Comparison of ENCODE assay signal across 27 mouse cellular contexts in the genomic region with DNA sequence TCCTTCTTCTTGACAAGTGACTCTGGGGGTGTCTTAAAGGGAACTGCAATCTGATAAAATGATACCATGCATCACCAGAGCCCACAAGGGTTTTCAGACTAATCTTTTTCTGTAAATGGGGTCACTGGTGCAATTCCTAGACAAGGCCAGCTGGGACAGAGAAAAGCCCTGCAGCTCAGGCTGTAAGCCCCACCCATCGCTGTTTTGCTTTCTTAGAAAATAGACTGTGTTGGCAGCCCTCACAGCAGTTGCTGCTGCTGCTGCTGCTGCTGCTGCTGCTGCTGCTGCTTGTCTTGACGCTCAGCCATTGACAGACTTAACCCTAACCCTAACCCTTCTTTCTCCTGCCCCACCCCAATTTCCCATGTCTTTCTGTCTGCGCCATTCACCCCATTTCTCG. TPM values are rescaled to one million over a fixed set of nuclear protein-coding genes. Genes with fewer than 3 reads are reported as not detected.
DNase-seq lines count a peak whose midpoint lies in the region; ATAC-seq and TF ChIP-seq lines count a peak whose summit lies in the region.
"Had no signal": no experiment of that assay in that cellular context is flagged by ENCODE, and none has a peak within 500 bp of the region (broad histone marks: within the 10 kb centered on the region; RNA-seq: fewer than 3 reads in every experiment).

No protein-coding gene starts in this region.

- H3K4me2 ChIP-seq in kidney, embryonic 15.5 days = no peak overlapping the region
- no peak overlapping the region for H3K4me2 ChIP-seq in lung, embryonic 14.5 days
- H3K4me2 ChIP-seq in embryonic facial prominence, embryonic 12.5 days (replicated peaks) = no peak overlapping the region
- H3K4me2 ChIP-seq: forebrain, embryonic 15.5 days; heart, embryonic 12.5 days; limb, embryonic 12.5 days; liver, embryonic 11.5 days; midbrain, embryonic 12.5 days; neural tube, embryonic 13.5 days had no signal

- H3K36me3 ChIP-seq in kidney, embryonic 15.5 days = no peaks in the 10 kb centered on the region
- H3K36me3 ChIP-seq in lung, embryonic 14.5 days (ENCODE audit: insufficient read depth) = no peaks in the 10 kb centered on the region
- H3K36me3 ChIP-seq in embryonic facial prominence, embryonic 12.5 days = no peaks in the 10 kb centered on the region
- H3K36me3 ChIP-seq: forebrain, embryonic 15.5 days; heart, embryonic 12.5 days; hindbrain, embryonic 10.5 days; limb, embryonic 12.5 days; midbrain, embryonic 12.5 days; neural tube, embryonic 13.5 days had no signal

- H3K9ac ChIP-seq in kidney, embryonic 15.5 days = no peak overlapping the region
- H3K9ac ChIP-seq in lung, embryonic 14.5 days = no peak overlapping the region
- no peak overlapping the region for H3K9ac ChIP-seq in embryonic facial prominence, embryonic 12.5 days
- H3K9ac ChIP-seq: forebrain, embryonic 15.5 days; heart, embryonic 12.5 days; limb, embryonic 12.5 days; liver, postnatal 0 days; midbrain, embryonic 12.5 days; neural tube, embryonic 13.5 days had no signal

- no peak for DNase-seq in kidney, adult 8-10 months
- DNase-seq in lung, embryonic 14.5 days = peak; percentile 59
- no peak for DNase-seq in lung, adult 18-20 months
- peak; percentile 21 for DNase-seq in brain, embryonic 14.5 days (ENCODE audit: low read depth)
- DNase-seq in right cerebral cortex, postnatal 10 days (ENCODE audit: low spot score in 2 of 2) = no peak
- no peak for DNase-seq in heart, adult 8-10 months (ENCODE audit: low spot score)
- DNase-seq: adrenal gland, postnatal 25 days; cerebellum, adult 9-10 months; gastrocnemius, postnatal 10 days; heart, adult 11 months; liver, postnatal 0 days; right cerebral cortex, postnatal 14 days; thymus, adult 2 months; thymus, postnatal 4 days had no signal

- ATAC-seq in kidney, embryonic 15.5 days (replicated peaks; ENCODE audit: low FRiP score) = no peak
- ATAC-seq in lung, embryonic 14.5 days (ENCODE audit: insufficient read depth) = no peak
- ATAC-seq in embryonic facial prominence, embryonic 12.5 days (ENCODE audit: insufficient number of reproducible peaks, insufficient read depth, low FRiP score, low TSS enrichment) = no peak
- ATAC-seq: forebrain, embryonic 15.5 days; hindbrain, embryonic 16.5 days; liver, postnatal 0 days had no signal

- no peak for TF ChIP-seq CTCF in lung, embryonic 14.5 days (IDR thresholded peaks at IDR 0.05; ENCODE audit: low read depth)
- no peak for TF ChIP-seq CTCF in brain, embryonic 14.5 days (IDR thresholded peaks at IDR 0.05; ENCODE audit: borderline replicate concordance, extremely low read depth, insufficient read depth, insufficient read length)

- WGBS in kidney, embryonic 15.5 days = 53% methylated on average over 4 of the region's 4 CpGs
- WGBS in lung, embryonic 14.5 days = 55% methylated on average over 4 of the region's 4 CpGs
- WGBS in embryonic facial prominence, embryonic 12.5 days = 57% methylated on average over 4 of the region's 4 CpGs

- H3K4me3 ChIP-seq in kidney, embryonic 15.5 days (replicated peaks) = no peak overlapping the region
- no peak overlapping the region for H3K4me3 ChIP-seq in lung, embryonic 14.5 days (ENCODE audit: low read depth, low read length)
- H3K4me3 ChIP-seq in embryonic facial prominence, embryonic 12.5 days = no peak overlapping the region
- H3K4me3 ChIP-seq: forebrain, embryonic 15.5 days; heart, embryonic 12.5 days; hindbrain, embryonic 10.5 days; limb, embryonic 12.5 days; midbrain, embryonic 12.5 days; myocyte; neural tube, embryonic 13.5 days had no signal

- H3K9me3 ChIP-seq in kidney, embryonic 15.5 days (replicated peaks) = no peaks in the 10 kb centered on the region
- no peaks in the 10 kb centered on the region for H3K9me3 ChIP-seq in lung, embryonic 14.5 days (ENCODE audit: low read depth, low read length)
- no peaks in the 10 kb centered on the region for H3K9me3 ChIP-seq in embryonic facial prominence, embryonic 12.5 days
- H3K9me3 ChIP-seq: forebrain, embryonic 15.5 days; heart, embryonic 12.5 days; hindbrain, embryonic 10.5 days; limb, embryonic 12.5 days; midbrain, embryonic 12.5 days; neural tube, embryonic 13.5 days had no signal

- H3K27me3 ChIP-seq in kidney, embryonic 15.5 days = peaks cover 5% of the 10 kb centered on the region; the same call in 1 of the 2 replicates
- no peaks in the 10 kb centered on the region; the same call in 1 of the 2 replicates for H3K27me3 ChIP-seq in lung, embryonic 14.5 days (ENCODE audit: insufficient read depth, low read length)
- no peaks in the 10 kb centered on the region for H3K27me3 ChIP-seq in embryonic facial prominence, embryonic 12.5 days
- H3K27me3 ChIP-seq: forebrain, embryonic 15.5 days; limb, embryonic 12.5 days; midbrain, embryonic 12.5 days; neural tube, embryonic 13.5 days had no signal

- H3K4me1 ChIP-seq in kidney, embryonic 15.5 days = peaks cover 18% of the 10 kb centered on the region
- 0 out of 2 replicates have a peak, but pooled peaks cover 4% of the 10 kb centered on the region for H3K4me1 ChIP-seq in lung, embryonic 14.5 days (ENCODE audit: insufficient read depth)
- H3K4me1 ChIP-seq in embryonic facial prominence, embryonic 12.5 days = peaks cover 21% of the 10 kb centered on the region; the same call in 1 of the 2 replicates
- H3K4me1 ChIP-seq: forebrain, embryonic 15.5 days; heart, embryonic 12.5 days had no signal

- H3K27ac ChIP-seq in kidney, embryonic 15.5 days = peak overlapping the region; percentile 64; the same call in 1 of the 2 replicates
- H3K27ac ChIP-seq in lung, embryonic 14.5 days (ENCODE audit: low read depth) = no peak overlapping the region
- peak overlapping the region; percentile 2; the same call in 1 of the 2 replicates for H3K27ac ChIP-seq in embryonic facial prominence, embryonic 12.5 days
- H3K27ac ChIP-seq: forebrain, embryonic 15.5 days; hindbrain, embryonic 10.5 days; midbrain, embryonic 12.5 days; neural tube, embryonic 13.5 days; stomach, postnatal 0 days had no signal

- TF ChIP-seq POLR2A in brain, embryonic 14.5 days (IDR thresholded peaks at IDR 0.05; ENCODE audit: borderline replicate concordance, extremely low read depth, insufficient read depth, insufficient read length, poor library complexity, severe bottlenecking) = no peak

RNA-seq across cellular contexts. Expression of a gene that starts 14.1 kb away (rescaled TPM):
- 5.8 and 7.2 TPM in 2 replicates for polyA plus RNA-seq in kidney, embryonic 15.5 days (2015; fragmentation: Nextera tagmentation; extraction: Ambion mirVana)
- 5.3 and 5.4 TPM in 2 replicates for polyA plus RNA-seq in lung, embryonic 14.5 days (2014; fragmentation: Nextera tagmentation; extraction: Ambion mirVana)
- 2.3 and 4.4 TPM in 2 replicates for polyA plus RNA-seq in brain, embryonic 14.5 days (2012; rRNA removed)
- polyA plus RNA-seq in embryonic facial prominence, embryonic 12.5 days (2016; fragmentation: Nextera tagmentation; extraction: Ambion mirVana) = 4.5 and 5.7 TPM in 2 replicates
- total RNA-seq in heart, adult 8-10 months (2022) = under 1 TPM in 3 of 4 experiments, not detected in 1; 0.25 to 0.59 (median 0.41) TPM
- total RNA-seq: megakaryocyte progenitor cell, adult 5-6 weeks had no signal

RNA-seq across cellular contexts. Expression of a gene that starts 35.3 kb away (rescaled TPM):
- polyA plus RNA-seq in kidney, embryonic 15.5 days (2015; fragmentation: Nextera tagmentation; extraction: Ambion mirVana) = 8.3 and 10.1 TPM in 2 replicates
- polyA plus RNA-seq in lung, embryonic 14.5 days (2014; fragmentation: Nextera tagmentation; extraction: Ambion mirVana) = 8.8 and 9.3 TPM in 2 replicates
- 7.3 and 7.9 TPM in 2 replicates for polyA plus RNA-seq in brain, embryonic 14.5 days (2012; rRNA removed)
- polyA plus RNA-seq in embryonic facial prominence, embryonic 12.5 days (2016; fragmentation: Nextera tagmentation; extraction: Ambion mirVana) = 10.6 and 10.8 TPM in 2 replicates
- 1 to 10 TPM; 1.7 to 2.1 (median 2.0) TPM for total RNA-seq in heart, adult 8-10 months (2022)

RNA-seq across cellular contexts. Expression of a gene that starts 43.3 kb away (rescaled TPM):
- 12.1 and 12.5 TPM in 2 replicates for polyA plus RNA-seq in kidney, embryonic 15.5 days (2015; fragmentation: Nextera tagmentation; extraction: Ambion mirVana)
- 13.8 and 13.9 TPM in 2 replicates for polyA plus RNA-seq in lung, embryonic 14.5 days (2014; fragmentation: Nextera tagmentation; extraction: Ambion mirVana)
- polyA plus RNA-seq in brain, embryonic 14.5 days (2012; rRNA removed) = 28.4 and 29.7 TPM in 2 replicates
- polyA plus RNA-seq in embryonic facial prominence, embryonic 12.5 days (2016; fragmentation: Nextera tagmentation; extraction: Ambion mirVana) = 12.5 and 13.4 TPM in 2 replicates
- total RNA-seq in heart, adult 8-10 months (2022) = 10 to 100 TPM; 21.9 to 32.0 (median 26.4) TPM

Comparison
In these comparisons a context has a peak if more than half of its experiments do, and no peak if none do; other contexts are left out.
1. DNase-seq: peak in lung, embryonic 14.5 days (single experiment) and brain, embryonic 14.5 days (single experiment); none in kidney, adult 8-10 months (0 of 2), lung, adult 18-20 months (0 of 2), right cerebral cortex, postnatal 10 days (0 of 2) and heart, adult 8-10 months (single experiment).